Mouse (Mus musculus) erythroblast, adult 5-6 weeks (primary cell): ENCODE results near the gene Fzd2. TPM values are rescaled to one million over a fixed set of nuclear protein-coding genes. Genes with fewer than 3 reads are reported as not detected.
"Not testable (repeated sequence)": the region's sequence is repeated elsewhere in the genome, so short reads cannot be mapped to it uniquely, and the experiment has no call there.

Experiments
- ATAC-seq: replicated peaks from 2 replicates; pipeline ENCODE4 v1.8.0; 2016; ENCODE audit warnings: moderate number of reproducible peaks, mild to moderate bottlenecking, moderate TSS enrichment, inconsistent platforms; ENCODE audit not compliant: poor library complexity, low FRiP score, severe bottlenecking
- total RNA-seq, 2 experiments: library from RNA; stranded (forward) in 1 of 2; stranded (reverse) in 1 of 2; fragments of 150-400 nt in 1 of 2; fragments of 200-764, 138-1000 nt in 1 of 2; gene quantifications; 2 replicates each; pipeline versions ENCODE4 v1.2.3 to v1.2.4; 2015 to 2017; ENCODE audit warnings: low replicate concordance in 2 of 2

The Fzd2 gene
- total RNA-seq (2015; ENCODE audit: low replicate concordance): not detected in 2 replicates
- total RNA-seq (2017; ENCODE audit: low replicate concordance): not detected in 2 replicates

- no peak for ATAC-seq
Measured at GRCm38 (mm10) chr11:102604010-102604584, at the start of gene Fzd2. TSS of gene Fzd2 (plus strand) at chr11:102604396.

GRCm38 (mm10) chr11:102555400-102556030 lies 48.7 kb upstream of the Fzd2 start:
- peak; percentile 46 for ATAC-seq

GRCm38 (mm10) chr11:102556031-102556715 lies 48.0 kb upstream of the Fzd2 start, which contains the start of gene Gpatch8:
TSS of gene Gpatch8 (minus strand) at chr11:102556392.
- peak; percentile 98 for ATAC-seq

GRCm38 (mm10) chr11:102556716-102557074 lies 47.5 kb upstream of the Fzd2 start:
- ATAC-seq: no peak

GRCm38 (mm10) chr11:102557386-102557785 lies 46.8 kb upstream of the Fzd2 start:
- no peak for ATAC-seq

GRCm38 (mm10) chr11:102558704-102559103 lies 45.5 kb upstream of the Fzd2 start:
- ATAC-seq: no peak

GRCm38 (mm10) chr11:102564952-102565671 lies 39.1 kb upstream of the Fzd2 start:
- ATAC-seq: not testable (repeated sequence)

- no peak for ATAC-seq
Measured at GRCm38 (mm10) chr11:102565741-102566140, 38.5 kb upstream of the Fzd2 start.

GRCm38 (mm10) chr11:102566290-102566689 lies 37.9 kb upstream of the Fzd2 start:
- no peak for ATAC-seq

- ATAC-seq: no peak
Measured at GRCm38 (mm10) chr11:102567157-102567556, 37.0 kb upstream of the Fzd2 start.

- ATAC-seq: no peak
Measured at GRCm38 (mm10) chr11:102567723-102568122, 36.5 kb upstream of the Fzd2 start.

- ATAC-seq: peak; percentile 68
Measured at GRCm38 (mm10) chr11:102568191-102568590, 36.0 kb upstream of the Fzd2 start.

GRCm38 (mm10) chr11:102568756-102569377 lies 35.3 kb upstream of the Fzd2 start:
- no peak for ATAC-seq

- ATAC-seq: peak; percentile 83
Measured at GRCm38 (mm10) chr11:102572866-102573663, 31.1 kb upstream of the Fzd2 start.

GRCm38 (mm10) chr11:102575034-102575433 lies 29.2 kb upstream of the Fzd2 start:
- ATAC-seq: no peak

- ATAC-seq: no peak
Measured at GRCm38 (mm10) chr11:102576050-102576754, 28.0 kb upstream of the Fzd2 start.

- ATAC-seq: peak; percentile 81
Measured at GRCm38 (mm10) chr11:102578341-102579118, 25.7 kb upstream of the Fzd2 start.
